Mouse (Mus musculus): ENCODE results near the gene Trappc6a.

GRCm38 (mm10) chr7:19523017-19523756, 15.0 kb downstream of the Trappc6a start:
- TF ChIP-seq TCF12 (IDR thresholded peaks at IDR 0.05; ENCODE audit: insufficient read depth, poor library complexity, severe bottlenecking) (no peak), MAX (IDR thresholded peaks at IDR 0.05; ENCODE audit: low read depth) (no peak), SRF (IDR thresholded peaks at IDR 0.05; ENCODE audit: control insufficient read depth, insufficient read length, low read depth) (no peak), MYOD1 (IDR thresholded peaks at IDR 0.05; ENCODE audit: control insufficient read depth in 1 of 3, insufficient read length in 2 of 3, low read depth in 2 of 3) (no peak), MYOG (IDR thresholded peaks at IDR 0.05; ENCODE audit: control insufficient read depth in 1 of 3, insufficient read depth in 1 of 3, insufficient read length in 2 of 3, low read depth in 2 of 3) (no peak), POLR2AphosphoS2 (IDR thresholded peaks at IDR 0.05; ENCODE audit: insufficient read length, low read depth) (no peak)
